In genomic region chr10:57796057-57796456, GRCm38 (mm10) we compare ENCODE assay signal across 8 mouse cellular contexts. TPM values are rescaled to one million over a fixed set of nuclear protein-coding genes. Genes with fewer than 3 reads are reported as not detected.
DNase-seq lines count a peak whose midpoint lies in the region; ATAC-seq and TF ChIP-seq lines count a peak whose summit lies in the region.

No protein-coding gene starts in this region.

- no peaks in the 10 kb centered on the region for H3K27me3 ChIP-seq in forebrain, embryonic 12.5 days
- no peaks in the 10 kb centered on the region for H3K27me3 ChIP-seq in hindbrain, postnatal 0 days (ENCODE audit: insufficient read depth, low read length)
- no peaks in the 10 kb centered on the region; the same call in 1 of the 2 replicates for H3K27me3 ChIP-seq in liver, embryonic 11.5 days (replicated peaks; ENCODE audit: control insufficient read depth, insufficient read depth, low read length)

- peaks cover 20% of the 10 kb centered on the region for H3K4me1 ChIP-seq in forebrain, embryonic 12.5 days
- peaks cover 10% of the 10 kb centered on the region; the same call in 1 of the 2 replicates for H3K4me1 ChIP-seq in hindbrain, postnatal 0 days (ENCODE audit: insufficient read depth, low read length)
- H3K4me1 ChIP-seq in liver, embryonic 11.5 days (replicated peaks; ENCODE audit: control insufficient read depth, insufficient read depth, low read length): peaks cover 8% of the 10 kb centered on the region

- H3K9me3 ChIP-seq in forebrain, embryonic 12.5 days: peaks cover 13% of the 10 kb centered on the region; the same call in 1 of the 2 replicates
- no peaks in the 10 kb centered on the region; the same call in 1 of the 2 replicates for H3K9me3 ChIP-seq in hindbrain, postnatal 0 days (ENCODE audit: low read length)
- H3K9me3 ChIP-seq in liver, embryonic 11.5 days (ENCODE audit: control insufficient read depth, low read length): no peaks in the 10 kb centered on the region

- WGBS in forebrain, embryonic 12.5 days: 50% methylated on average over 4 of the region's 4 CpGs
- WGBS in hindbrain, postnatal 0 days: 49% methylated on average over 4 of the region's 4 CpGs
- 45% methylated on average over 4 of the region's 4 CpGs for WGBS in liver, embryonic 11.5 days

- H3K27ac ChIP-seq in forebrain, embryonic 12.5 days: no peak overlapping the region
- no peak overlapping the region for H3K27ac ChIP-seq in hindbrain, postnatal 0 days
- no peak overlapping the region for H3K27ac ChIP-seq in liver, embryonic 11.5 days (ENCODE audit: low read depth, low read length)

- TF ChIP-seq CTCF in hindbrain, postnatal 0 days (IDR thresholded peaks at IDR 0.05; ENCODE audit: low read depth): peak; percentile 66

- peak overlapping the region; percentile 84; the same call in 1 of the 2 replicates for H3K4me2 ChIP-seq in forebrain, embryonic 12.5 days
- peak overlapping the region; percentile 95; the same call in 1 of the 2 replicates for H3K4me2 ChIP-seq in hindbrain, postnatal 0 days (ENCODE audit: low read depth, low read length)
- peak overlapping the region; percentile 87 for H3K4me2 ChIP-seq in liver, embryonic 11.5 days

- peaks cover 17% of the 10 kb centered on the region for H3K36me3 ChIP-seq in forebrain, embryonic 12.5 days (replicated peaks)
- no peaks in the 10 kb centered on the region for H3K36me3 ChIP-seq in hindbrain, postnatal 0 days (ENCODE audit: insufficient read depth, low read length)
- H3K36me3 ChIP-seq in liver, embryonic 11.5 days (ENCODE audit: control insufficient read depth, insufficient read depth, low read length): no peaks in the 10 kb centered on the region

- DNase-seq in CD8-positive naive resting alpha-beta T cell, adult 2 months (ENCODE audit: low read depth in 2 of 2, low spot score in 2 of 2): peak; percentile 43 to 63
- peak; percentile 23 for DNase-seq in ZHBTc4 (ENCODE audit: low read depth, low spot score)
- DNase-seq in hindbrain, postnatal 0 days (ENCODE audit: low spot score): peak; percentile 78
- no peak for DNase-seq in liver, embryonic 11.5 days (ENCODE audit: low spot score)
- DNase-seq in right cerebral cortex, adult 18-20 months: no peak
- DNase-seq in testis, postnatal 14 days (ENCODE audit: low spot score): no peak

- H3K4me3 ChIP-seq in forebrain, embryonic 12.5 days (replicated peaks): no peak overlapping the region
- H3K4me3 ChIP-seq in hindbrain, postnatal 0 days (ENCODE audit: low read length): no peak overlapping the region
- no peak overlapping the region for H3K4me3 ChIP-seq in liver, embryonic 11.5 days (ENCODE audit: low read depth, low read length)

- peak; percentile 72 for ATAC-seq in forebrain, embryonic 12.5 days (ENCODE audit: low FRiP score)
- peak; percentile 54; the same call in 1 of the 2 replicates for ATAC-seq in hindbrain, postnatal 0 days
- peak; percentile 48; the same call in 1 of the 2 replicates for ATAC-seq in liver, embryonic 11.5 days (replicated peaks; ENCODE audit: low FRiP score)
- ATAC-seq in monocyte, adult 5-6 weeks (replicated peaks; ENCODE audit: insufficient number of reproducible peaks, low FRiP score, low TSS enrichment, poor library complexity, severe bottlenecking): peak; percentile 22

- no peak overlapping the region for H3K9ac ChIP-seq in forebrain, embryonic 12.5 days
- no peak overlapping the region for H3K9ac ChIP-seq in hindbrain, postnatal 0 days (replicated peaks; ENCODE audit: low read length)
- H3K9ac ChIP-seq in liver, embryonic 11.5 days (ENCODE audit: low read depth, low read length): no peak overlapping the region

RNA-seq across cellular contexts. Expression of gene Smpdl3a, which starts 1.9 kb away (rescaled TPM):
- polyA plus RNA-seq in forebrain, embryonic 12.5 days (2016; fragmentation: Nextera tagmentation; extraction: Ambion mirVana): 7.5 and 7.7 TPM in 2 replicates
- 31.1 and 40.0 TPM in 2 replicates for total RNA-seq in hindbrain, postnatal 0 days (2014; rRNA removed)
- polyA plus RNA-seq in hindbrain, postnatal 0 days (2015; fragmentation: Nextera tagmentation; extraction: Ambion mirVana): 45.2 and 46.0 TPM in 2 replicates
- 9.0 and 13.4 TPM in 2 replicates for polyA plus RNA-seq in liver, embryonic 11.5 days (2014; fragmentation: Nextera tagmentation; extraction: Ambion mirVana)
- 248 to 540 TPM (median 441 TPM) in 3 replicates for total RNA-seq in monocyte, adult 5-6 weeks (2017)

RNA-seq across cellular contexts. Expression of gene Fabp7, which starts 11.4 kb away (rescaled TPM):
- polyA plus RNA-seq in forebrain, embryonic 12.5 days (2016; fragmentation: Nextera tagmentation; extraction: Ambion mirVana): 969 and 1,158 TPM in 2 replicates
- total RNA-seq in hindbrain, postnatal 0 days (2014; rRNA removed): 708 and 750 TPM in 2 replicates
- polyA plus RNA-seq in hindbrain, postnatal 0 days (2015; fragmentation: Nextera tagmentation; extraction: Ambion mirVana): 3,353 and 3,880 TPM in 2 replicates
- polyA plus RNA-seq in liver, embryonic 11.5 days (2014; fragmentation: Nextera tagmentation; extraction: Ambion mirVana): 1.9 and 2.8 TPM in 2 replicates
- total RNA-seq in monocyte, adult 5-6 weeks (2017): 1.4 TPM in 1 of 3 replicates, not detected in the others

Comparison
In these comparisons a context has a peak if more than half of its experiments do, and no peak if none do; other contexts are left out.
1. DNase-seq: peak in CD8-positive naive resting alpha-beta T cell, adult 2 months (2 of 2), ZHBTc4 (single experiment) and hindbrain, postnatal 0 days (single experiment); none in liver, embryonic 11.5 days (single experiment), right cerebral cortex, adult 18-20 months (single experiment) and testis, postnatal 14 days (single experiment).
2. ATAC-seq: peak in every context shown above with its lines; median percentile 72 in forebrain, embryonic 12.5 days; 54 in hindbrain, postnatal 0 days; 48 in liver, embryonic 11.5 days; 22 in monocyte, adult 5-6 weeks.
3. RNA of gene Fabp7, which starts 11.4 kb away (polyA plus RNA-seq): 3,353 to 3,880 TPM in hindbrain, postnatal 0 days and 969 to 1,158 TPM in forebrain, embryonic 12.5 days; 1.9 to 2.8 TPM in liver, embryonic 11.5 days; every median in the first group is over 100 times any median in the second.
4. Peak in every context shown above with its lines, with median percentiles within 50 percentile points of each other: H3K4me2 ChIP-seq.